Mouse (Mus musculus): ENCODE measurements at regions not wholly inside any gene's neighbourhood (a gene's known extent, or its start where the extent isn't known, plus 50 kb on each side); places are given as distances from the start of the nearest gene placed in this dataset.

DNA sequence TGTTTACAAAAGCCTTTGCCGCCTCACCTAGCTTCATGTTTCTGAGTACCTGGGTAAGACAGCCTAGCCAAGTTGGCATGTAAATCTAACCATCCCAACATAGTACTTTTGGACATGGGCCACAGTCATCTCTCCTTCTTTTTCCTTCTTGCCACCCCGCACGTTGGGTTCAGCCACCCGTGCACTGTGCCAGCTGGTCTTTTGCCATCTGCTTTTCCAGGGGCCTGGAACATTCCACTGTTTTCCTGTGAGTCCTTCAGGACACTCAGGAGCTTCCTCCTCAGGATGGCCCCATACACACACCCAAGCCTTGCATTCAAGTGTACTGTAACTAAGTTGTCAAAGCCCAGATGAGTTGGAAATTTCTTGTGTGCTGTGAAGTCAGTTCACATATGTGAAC lies 132.2 kb upstream of the Jun start:
- DNase-seq (ENCODE audit: low read depth, low spot score) = no peak

DNA sequence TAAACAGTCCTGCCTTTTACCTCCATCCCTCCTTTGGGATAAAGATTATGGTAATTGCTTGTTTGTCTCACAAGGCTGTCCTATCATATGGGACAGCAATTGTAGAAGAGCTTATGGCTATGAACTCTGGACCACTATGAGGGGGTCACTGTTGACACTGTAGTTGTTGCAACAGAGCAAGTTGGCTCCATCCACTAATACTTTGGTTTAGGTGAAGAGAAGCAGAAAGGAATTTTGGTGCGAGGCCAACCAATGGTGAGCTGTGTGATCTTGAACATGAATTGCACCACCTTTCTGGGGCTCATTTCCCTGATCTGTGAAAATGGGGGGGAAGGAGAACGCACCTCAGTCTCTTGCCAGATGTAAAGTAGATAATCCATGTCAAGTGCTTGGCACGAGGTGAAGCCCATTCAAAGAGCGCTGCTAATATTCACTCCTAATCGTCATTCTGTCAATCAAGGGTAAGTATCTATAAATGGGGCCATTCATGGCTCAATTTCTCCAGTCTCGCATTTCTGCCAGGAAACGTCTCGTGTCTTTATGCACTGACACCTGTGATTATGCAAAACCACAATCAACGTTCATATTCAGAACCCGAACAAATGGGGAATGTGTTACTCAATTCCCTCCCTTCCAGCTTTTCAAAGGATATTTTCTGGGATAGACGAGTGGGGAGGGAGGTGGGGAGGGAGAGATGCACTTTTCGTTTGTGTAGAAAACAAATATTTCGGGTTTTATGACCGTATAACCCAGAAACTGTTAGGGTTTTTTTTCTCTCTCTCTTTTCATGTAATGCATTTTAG lies 133.3 kb upstream of the Jun start:
- no peak for DNase-seq (ENCODE audit: low read depth, low spot score)

DNA sequence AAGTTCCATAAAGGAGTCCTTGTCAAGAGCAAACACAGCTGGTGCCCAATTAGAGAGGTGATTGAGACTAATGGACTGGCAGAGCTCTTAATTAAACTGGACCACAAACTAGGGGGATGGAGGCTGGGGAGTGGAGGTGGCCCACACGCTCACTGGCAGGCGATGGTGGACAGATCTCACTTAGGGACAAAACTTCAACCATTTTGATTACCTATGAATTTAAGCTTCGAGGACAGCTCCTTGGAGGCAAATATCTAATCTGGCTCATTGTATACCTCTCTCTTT lies 133.8 kb upstream of the Jun start:
- DNase-seq (ENCODE audit: low read depth, low spot score) = no peak

- DNase-seq (ENCODE audit: low read depth, low spot score) = peak; percentile 30
Measured at GRCm38 (mm10) chr4:95188107-95188506, 136.1 kb upstream of the Jun start.

DNA sequence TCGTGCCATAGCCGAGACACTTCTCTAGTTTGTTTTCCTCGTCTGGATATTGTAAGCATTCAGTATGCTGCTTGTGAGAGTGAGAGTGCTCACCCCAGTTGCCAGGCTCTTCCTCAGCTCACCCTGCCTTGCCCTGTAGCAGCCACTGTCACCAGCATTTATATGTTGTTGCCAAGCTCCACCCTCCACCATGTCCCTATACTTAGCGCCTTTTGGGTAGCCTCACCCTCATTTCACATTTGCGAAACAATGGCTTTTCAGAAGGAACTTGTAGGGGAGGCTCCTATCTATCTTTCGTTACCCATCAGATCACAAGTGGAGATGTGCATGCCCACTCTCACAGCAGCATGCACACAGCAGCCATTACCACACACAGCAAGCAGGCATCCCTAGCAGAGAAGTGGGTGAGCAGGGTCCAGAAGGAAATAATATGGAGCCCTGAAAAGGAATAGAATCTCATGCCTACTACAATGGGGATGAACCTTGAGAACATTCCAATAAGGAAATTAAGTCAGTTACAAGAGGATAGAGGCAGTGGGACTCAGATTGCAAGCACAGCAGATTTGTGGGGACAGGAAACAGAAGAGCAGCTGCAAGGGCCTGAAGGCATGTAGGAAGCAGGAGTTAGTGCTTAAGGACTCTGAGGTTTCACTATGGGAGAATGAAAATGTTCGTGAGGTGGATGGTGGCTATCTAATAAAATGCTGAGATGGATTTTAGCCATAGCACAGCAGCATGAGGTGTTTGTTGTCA lies 139.8 kb upstream of the Jun start:
- DNase-seq (ENCODE audit: low read depth, low spot score) = no peak

- DNase-seq (ENCODE audit: low read depth, low spot score) = no peak
Measured at GRCm38 (mm10) chr4:95192562-95192961, 140.5 kb upstream of the Jun start.

GRCm38 (mm10) chr4:95193028-95193427 lies 141.0 kb upstream of the Jun start:
- peak; percentile 47 for DNase-seq (ENCODE audit: low read depth, low spot score)

DNA sequence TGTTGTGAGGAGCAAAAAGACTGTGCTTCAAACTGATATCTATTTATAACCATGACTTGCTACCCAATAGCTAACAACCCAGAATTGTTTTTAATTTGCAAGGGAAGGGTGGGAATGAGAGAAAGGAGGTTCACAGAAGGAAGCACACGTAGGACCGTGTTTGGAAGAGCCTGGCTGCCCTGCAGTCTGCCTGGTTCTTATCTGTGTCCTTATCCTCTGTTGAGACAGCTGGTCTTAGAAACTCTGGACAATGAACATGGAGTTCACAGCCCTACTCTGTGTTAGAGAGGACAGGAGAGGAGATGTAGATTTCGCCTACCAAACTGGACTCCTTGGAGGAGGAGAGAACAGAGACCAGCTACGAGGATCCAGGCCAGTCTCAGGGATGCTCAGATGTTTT lies 141.5 kb upstream of the Jun start:
- no peak for DNase-seq (ENCODE audit: low read depth, low spot score)

DNA sequence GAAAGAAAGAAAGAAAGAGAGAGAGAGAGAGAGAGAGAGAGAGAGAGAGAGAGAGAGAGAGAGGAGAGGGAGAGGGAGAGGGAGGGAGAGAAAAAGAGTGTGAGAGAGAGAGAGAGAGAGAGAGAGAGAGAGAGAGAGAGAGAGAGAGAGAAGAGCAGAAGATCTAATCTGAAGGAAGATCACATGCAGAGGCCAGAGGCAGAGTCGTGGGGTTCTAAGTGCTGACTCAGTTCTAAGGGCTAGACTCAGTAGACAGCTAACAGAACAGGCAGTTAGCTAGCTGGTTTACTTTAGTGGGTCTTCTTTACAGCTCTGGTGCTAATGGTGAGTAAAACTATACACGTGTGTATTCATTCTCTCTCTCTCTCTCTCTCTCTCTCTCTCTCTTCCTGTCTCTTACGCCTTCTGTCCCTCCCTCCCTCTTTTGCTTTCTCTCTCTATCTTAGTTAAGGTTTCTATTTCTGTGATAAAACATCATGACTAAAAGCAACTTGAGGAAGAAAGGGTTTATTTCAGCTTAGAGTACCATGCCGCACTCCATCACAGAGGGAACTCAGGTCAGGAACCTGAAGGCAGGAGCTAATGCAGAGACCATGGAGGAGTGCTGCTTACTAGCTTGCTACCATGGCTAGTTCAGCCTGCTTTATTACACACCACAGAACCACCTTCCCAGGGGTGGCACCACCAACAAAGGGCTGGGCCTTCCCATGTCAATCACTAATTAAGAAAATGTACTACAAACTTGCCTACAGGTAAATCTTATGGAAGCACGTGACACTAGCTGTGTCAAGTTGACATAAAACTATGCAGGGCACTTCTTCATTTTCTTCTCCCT lies 142.8 kb upstream of the Jun start:
- DNase-seq (ENCODE audit: low read depth, low spot score) = no peak

DNA sequence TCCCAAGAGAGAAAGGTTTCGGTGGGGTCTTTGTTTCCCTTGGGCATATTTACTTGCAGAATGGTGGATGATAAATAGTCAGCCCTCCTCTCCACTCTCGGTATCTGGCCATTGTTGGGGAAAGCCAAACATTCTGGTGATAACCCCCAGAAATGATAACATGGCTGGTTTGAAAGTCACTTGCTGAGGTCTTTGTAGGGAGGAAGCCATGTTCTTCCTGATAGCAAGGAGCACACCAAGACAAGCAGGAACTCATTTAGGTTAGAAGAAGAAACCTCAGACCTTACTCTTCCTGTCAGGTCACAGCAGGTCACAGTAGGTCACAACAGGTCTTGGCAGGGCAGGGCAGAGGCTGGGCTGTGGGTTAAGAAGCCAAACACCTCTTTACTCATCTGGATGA lies 144.1 kb upstream of the Jun start:
- no peak for DNase-seq (ENCODE audit: low read depth, low spot score)

DNA sequence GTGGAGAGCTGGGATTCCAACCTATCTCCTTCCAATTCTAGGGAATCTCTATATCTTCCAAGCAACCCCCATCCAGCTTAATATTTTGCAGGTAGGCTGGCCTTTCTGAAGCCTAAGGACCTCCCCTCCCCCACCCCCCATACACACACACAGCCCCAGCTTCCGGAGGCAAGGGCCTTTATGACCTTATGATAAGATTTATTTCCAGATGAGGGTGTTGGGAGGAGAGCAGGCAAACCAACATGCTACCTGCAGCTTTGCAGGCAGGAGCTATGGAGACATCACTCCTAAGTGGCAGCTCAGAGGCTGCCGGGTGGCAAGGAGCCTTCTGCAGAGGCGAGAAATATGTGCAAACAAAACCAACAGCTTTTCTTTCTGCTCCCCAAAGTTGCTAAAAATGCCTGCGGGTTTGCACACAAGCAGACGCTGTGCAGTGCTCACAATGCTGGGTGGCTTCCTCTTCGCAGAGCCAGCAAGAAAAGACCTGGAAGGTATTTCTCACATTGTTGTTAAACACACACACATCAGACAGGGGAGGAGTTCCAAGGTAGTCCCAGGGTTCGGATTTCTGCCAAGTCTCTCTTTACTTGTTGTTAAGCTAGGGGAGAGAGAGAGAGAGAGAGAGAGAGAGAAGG lies 145.2 kb upstream of the Jun start:
- no peak for DNase-seq (ENCODE audit: low read depth, low spot score)

DNA sequence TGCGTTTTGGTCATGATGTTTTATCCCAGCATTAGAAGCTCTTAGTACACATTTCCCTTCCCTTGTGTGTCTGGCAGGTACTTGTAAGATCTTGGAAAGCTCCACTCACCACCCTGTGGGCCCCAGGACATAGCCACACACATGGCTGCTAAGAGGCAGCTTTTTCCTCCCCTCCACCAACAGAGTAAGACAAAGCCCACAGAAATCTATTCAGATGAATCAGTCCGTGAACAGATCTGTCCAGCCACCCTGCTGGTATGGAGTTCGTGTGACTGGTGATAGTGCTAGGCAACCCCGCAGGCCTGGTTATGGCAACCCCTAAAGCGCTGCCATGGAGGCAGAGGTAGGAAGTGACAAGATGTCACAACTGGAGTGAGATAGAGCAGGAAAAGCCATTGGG lies 147.4 kb upstream of the Jun start:
- DNase-seq (ENCODE audit: low read depth, low spot score) = no peak

DNA sequence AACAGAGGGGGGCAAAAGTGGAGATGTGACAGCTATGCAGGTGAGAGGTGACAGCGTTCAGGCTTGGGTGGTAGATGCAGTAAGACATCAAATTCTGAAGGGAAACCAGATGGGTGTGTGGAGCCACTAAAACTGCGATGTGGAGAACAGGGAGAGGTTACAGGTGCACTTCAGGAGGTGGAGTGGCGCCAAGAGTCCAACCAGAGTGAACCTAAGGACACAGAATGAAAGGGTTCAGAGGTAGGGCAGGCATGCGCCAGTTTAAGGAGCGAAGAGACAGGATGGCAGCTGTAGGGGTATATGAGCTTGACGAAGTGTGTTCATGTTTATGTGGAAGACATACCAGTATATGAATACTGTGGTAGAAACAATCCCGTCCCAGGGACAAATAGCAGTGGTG lies 148.1 kb upstream of the Jun start:
- DNase-seq (ENCODE audit: low read depth, low spot score) = no peak

- no peak for DNase-seq (ENCODE audit: low read depth, low spot score)
Measured at GRCm38 (mm10) chr4:95202478-95202877, 150.5 kb upstream of the Jun start.

DNA sequence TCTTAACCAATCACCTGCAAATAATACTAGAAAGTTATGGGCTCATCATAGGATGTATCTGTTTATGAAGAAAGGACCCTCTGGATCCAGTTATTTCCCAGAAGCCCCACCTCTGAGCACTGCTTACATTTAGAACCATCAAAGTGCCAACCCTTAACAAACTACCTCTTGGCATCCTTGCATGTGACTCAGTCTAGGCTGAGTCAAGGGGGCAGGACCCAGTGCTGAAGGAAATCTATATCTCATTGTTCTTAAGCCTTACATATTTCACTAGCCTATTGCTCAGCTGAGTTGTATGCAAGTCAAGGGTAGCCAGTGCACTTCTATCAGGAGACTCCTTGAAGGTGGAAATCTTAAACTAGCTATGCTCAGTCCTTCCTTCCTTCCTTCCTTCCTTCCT lies 151.6 kb upstream of the Jun start:
- DNase-seq (ENCODE audit: low read depth, low spot score) = peak; percentile 81

GRCm38 (mm10) chr4:95205372-95205771 lies 153.3 kb upstream of the Jun start:
- no peak for DNase-seq (ENCODE audit: low read depth, low spot score)

DNA sequence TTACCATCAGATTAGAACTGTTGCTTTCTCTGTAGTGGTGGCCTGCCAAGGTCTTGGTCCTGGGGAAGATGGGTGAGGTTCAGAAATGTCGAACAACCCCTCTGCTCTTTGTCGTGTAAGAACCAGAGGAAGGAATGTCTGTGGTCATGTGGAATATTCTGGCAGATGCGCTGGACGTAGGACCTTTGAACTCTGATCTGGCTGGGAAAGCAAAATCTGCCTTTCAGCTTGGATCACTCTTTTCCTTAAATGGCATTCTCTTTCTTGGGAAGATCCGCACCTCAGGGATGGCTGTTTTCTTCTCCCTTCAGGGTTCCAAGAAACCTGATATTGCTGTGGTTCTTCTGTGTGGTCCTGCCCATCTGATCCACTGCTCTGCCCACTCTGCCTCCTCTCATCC lies 155.8 kb upstream of the Jun start:
- peak; percentile 33 for DNase-seq (ENCODE audit: low read depth, low spot score)

- no peak for DNase-seq (ENCODE audit: low read depth, low spot score)
Measured at GRCm38 (mm10) chr4:95208827-95209226, 156.8 kb upstream of the Jun start.

DNA sequence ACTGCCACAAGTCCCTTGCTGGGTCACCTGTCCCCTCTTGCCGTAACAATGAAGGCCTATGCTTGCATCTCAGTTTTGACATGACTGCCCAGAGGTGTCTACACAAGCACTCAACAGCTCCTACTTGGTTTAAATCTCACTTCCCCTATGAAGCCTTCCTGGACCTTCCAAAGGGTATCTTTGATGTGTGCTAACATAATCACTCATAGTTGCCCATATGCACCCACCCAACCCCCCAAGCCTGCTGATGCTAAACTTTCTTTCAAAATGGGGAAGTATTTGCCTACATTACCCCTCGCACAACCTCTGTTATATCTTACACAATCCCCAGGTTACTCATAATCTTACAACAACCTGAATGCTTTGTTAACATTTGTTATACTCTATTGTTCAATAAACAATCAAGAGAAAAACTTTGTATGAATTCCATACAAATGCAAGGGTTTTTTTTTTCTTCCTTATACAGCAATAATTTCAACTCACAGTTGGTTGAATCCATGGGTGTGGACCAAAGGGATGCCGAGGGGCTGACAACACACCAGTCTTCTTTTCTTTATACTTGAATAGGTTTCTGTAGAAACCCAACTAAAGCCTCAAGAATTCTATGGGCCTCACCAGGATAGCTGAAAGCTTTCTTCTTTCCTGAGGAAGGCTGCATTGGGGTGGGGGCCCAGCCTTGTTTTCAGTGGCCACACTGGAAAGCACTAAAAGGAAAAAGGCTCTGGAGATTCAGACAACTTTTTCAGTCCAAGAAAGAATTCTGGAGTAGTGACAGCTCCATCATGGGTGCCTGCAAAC lies 157.5 kb upstream of the Jun start:
- DNase-seq (ENCODE audit: low read depth, low spot score) = no peak

DNA sequence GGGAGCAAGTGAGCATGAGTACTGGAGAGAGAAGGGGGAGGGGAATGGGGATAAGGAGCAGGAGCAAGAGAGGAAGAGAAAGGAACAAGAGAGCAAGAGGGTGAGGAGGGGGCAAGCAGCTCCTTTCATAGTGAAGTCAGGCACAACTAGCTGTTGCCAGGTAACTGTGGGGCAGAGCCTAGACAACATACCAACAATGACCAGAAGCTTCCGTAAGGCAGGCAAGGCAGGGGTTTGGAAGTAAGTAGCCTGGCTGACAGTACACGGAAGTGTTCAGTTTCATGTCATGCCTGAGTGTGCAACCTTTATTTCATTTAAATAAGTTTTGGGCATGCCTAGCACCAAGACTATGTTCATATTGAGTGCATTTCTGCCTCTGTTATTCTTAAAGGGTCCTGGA lies 160.5 kb upstream of the Jun start:
- no peak for DNase-seq (ENCODE audit: low read depth, low spot score)

- DNase-seq (ENCODE audit: low read depth, low spot score) = no peak
Measured at GRCm38 (mm10) chr4:95213026-95213425, 161.0 kb upstream of the Jun start.
